Mouse (Mus musculus) C2C12 (cell line): ENCODE measurements at regions not wholly inside any gene's neighbourhood (a gene's known extent, or its start where the extent isn't known, plus 50 kb on each side); places are given as distances from the start of the nearest gene placed in this dataset.

Source experiments
- CEBPB ChIP-seq: IDR thresholded peaks from one replicate; pipeline ENCODE4 v1.6.1; 2011; ENCODE audit warnings: low read depth, mild to moderate bottlenecking, control low read depth, moderate library complexity
- CTCF ChIP-seq: IDR thresholded peaks from one replicate; pipeline ENCODE4 v1.5.1; 2011; ENCODE audit not compliant: control insufficient read depth, insufficient read depth, insufficient read length
- FOSL1 ChIP-seq: IDR thresholded peaks from one replicate; pipeline ENCODE4 v1.8.0; 2011; ENCODE audit warnings: mild to moderate bottlenecking, low read length; ENCODE audit not compliant: poor library complexity, insufficient read depth, severe bottlenecking
- MAX ChIP-seq: IDR thresholded peaks from one replicate; pipeline ENCODE4 v1.6.1; 2011; ENCODE audit warnings: mild to moderate bottlenecking, control low read depth
- MYOD1 ChIP-seq: IDR thresholded peaks from one replicate; pipeline ENCODE4 v1.6.1; 2011; ENCODE audit warnings: low read depth; ENCODE audit not compliant: control insufficient read depth, insufficient read length
- MYOG ChIP-seq: IDR thresholded peaks from one replicate; pipeline ENCODE4 v1.6.1; 2011; ENCODE audit not compliant: control insufficient read depth, insufficient read length; ENCODE audit errors: extremely low read depth
- USF1 ChIP-seq: IDR thresholded peaks from one replicate; pipeline ENCODE4 v1.6.1; 2011; ENCODE audit warnings: low read depth, mild to moderate bottlenecking, control low read depth, moderate library complexity

GRCm38 (mm10) chr1:7574787-7575186, 2767.1 kb downstream of the Gm37988 start:
- TF ChIP-seq CTCF, result no peak
- no peak for TF ChIP-seq MYOG
- no peak for TF ChIP-seq MYOD1
- no peak for TF ChIP-seq USF1
- TF ChIP-seq MAX, result no peak
- no peak for TF ChIP-seq CEBPB
- TF ChIP-seq FOSL1, result no peak
